Mouse (Mus musculus) erythroblast, embryonic 14.5 days (primary cell): ENCODE data around the gene Plxnb3. TPM values are rescaled to one million over a fixed set of nuclear protein-coding genes. Genes with fewer than 3 reads are reported as not detected.

ENCODE experiments used
- H3K27me3 ChIP-seq: 2 replicates; pipeline ENCODE4 v1.6.1; 2012; ENCODE audit warnings: inconsistent platforms; ENCODE audit not compliant: control insufficient read depth
- H3K36me3 ChIP-seq: 2 replicates; pipeline ENCODE4 v1.6.1; 2012; ENCODE audit warnings: mild to moderate bottlenecking, inconsistent platforms; ENCODE audit not compliant: control insufficient read depth
- H3K4me1 ChIP-seq: 2 replicates; pipeline ENCODE4 v1.6.1; 2012; ENCODE audit warnings: inconsistent platforms; ENCODE audit not compliant: control insufficient read depth
- H3K4me3 ChIP-seq: replicated peaks from 2 replicates; pipeline ENCODE3; 2012; ENCODE audit warnings: moderate library complexity, mild to moderate bottlenecking, inconsistent platforms
- H3K9me3 ChIP-seq: 2 replicates; pipeline ENCODE4 v1.6.1; 2012; ENCODE audit warnings: low read length, inconsistent platforms, mixed read lengths; ENCODE audit not compliant: control insufficient read depth
- GATA1 ChIP-seq: IDR thresholded peaks from 2 replicates; pipeline ENCODE4 v1.6.1; 2012; ENCODE audit warnings: low read length, inconsistent platforms, mixed read lengths
- TAL1 ChIP-seq: IDR thresholded peaks from 3 replicates; pipeline ENCODE4 v1.6.1; 2012; ENCODE audit warnings: low read length, inconsistent platforms, mixed read lengths
- polyA plus RNA-seq: library from polyadenylated mRNA; stranded (reverse); fragments of >175 nt; gene quantifications from 2 replicates; pipeline ENCODE4 v1.2.3, GENCODE M21; 2012

Gene Plxnb3
- polyA plus RNA-seq: not detected in 2 replicates

DNA sequence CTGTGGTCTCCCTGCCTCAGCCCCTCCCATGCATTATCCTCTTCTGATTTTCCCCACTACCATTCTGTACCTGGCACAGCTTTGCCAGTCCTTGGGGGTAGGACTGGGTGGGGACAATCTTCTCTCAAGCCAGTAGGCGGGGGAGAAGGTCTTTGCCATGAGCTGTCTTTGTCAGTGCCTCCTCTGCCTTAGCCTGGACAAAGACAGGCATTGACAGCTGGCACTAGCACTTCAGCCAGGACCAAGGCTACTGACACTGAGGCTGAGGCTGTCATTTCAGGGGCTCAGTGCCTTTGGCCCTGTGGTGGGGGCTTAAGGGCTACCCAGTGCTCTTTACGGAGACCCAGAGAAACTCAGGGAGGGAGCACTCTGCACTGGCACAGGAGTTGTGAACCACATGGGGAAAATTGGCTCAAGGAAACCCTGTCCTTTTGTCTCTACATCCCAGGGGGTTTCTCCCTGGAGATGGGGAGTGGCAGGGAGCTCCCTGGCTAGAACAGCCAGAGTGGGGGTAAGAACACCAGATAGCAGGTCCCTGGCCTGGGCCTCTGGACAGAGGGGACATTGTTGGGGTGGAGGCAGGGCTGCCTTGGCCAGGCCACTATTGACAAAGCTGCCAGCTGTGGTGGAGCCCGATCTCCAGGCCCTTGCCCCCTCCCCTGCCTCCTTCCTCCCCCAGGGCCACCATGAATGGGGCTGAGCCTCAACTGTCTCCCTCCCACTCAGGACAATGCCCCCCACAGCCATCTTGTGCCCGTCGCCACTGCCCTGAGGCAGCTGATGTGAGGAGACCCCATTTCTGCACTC, at the start of gene Plxnb3:
Gene Plxnb3 (plus strand): TSS at position 757 of the 807 bp plus-strand sequence.
- Histone ChIP-seq H3K36me3 (no peaks in the 10 kb centered on the region), H3K4me3 (no peak within 1 kb of the TSS), H3K4me1 (no peaks in the 10 kb centered on the region), H3K27me3 (peaks cover 5% of the 10 kb centered on the region; the same call in 1 of the 2 replicates), H3K9me3 (no peaks in the 10 kb centered on the region)
- no peak for TF ChIP-seq TAL1
- no peak for TF ChIP-seq GATA1

DNA sequence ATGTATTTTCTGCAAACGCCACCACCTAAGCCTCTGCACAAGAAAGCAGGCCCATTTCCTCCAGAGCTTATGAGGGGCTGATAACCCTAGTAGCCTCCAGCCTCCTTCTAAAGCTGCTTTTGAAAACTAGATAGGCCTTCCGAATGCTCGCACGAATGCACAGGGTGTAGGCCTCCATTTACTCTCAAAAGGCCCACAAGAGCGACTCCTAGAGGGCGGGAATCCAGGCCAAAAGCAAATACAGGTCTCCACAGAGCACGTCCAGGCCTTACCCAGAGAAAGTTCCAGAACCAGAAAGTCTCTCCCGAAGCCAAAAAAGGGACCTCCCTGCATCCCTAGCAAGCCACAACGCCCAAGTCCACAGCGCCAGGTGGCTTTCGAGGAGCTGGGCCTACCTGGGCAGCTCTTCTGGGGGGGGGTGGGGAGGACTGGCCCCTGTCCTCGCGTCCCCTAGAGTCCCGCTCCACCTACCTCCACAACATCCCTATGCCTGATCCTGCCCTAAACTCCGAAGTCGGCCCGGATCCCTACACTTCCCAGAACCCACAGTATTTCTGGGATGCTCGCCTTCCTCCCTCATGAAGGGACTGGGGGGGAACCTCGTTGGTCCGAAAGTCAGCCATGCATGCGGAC, 41.3 kb upstream of the Plxnb3 start:
- Histone ChIP-seq H3K27me3 (peaks cover 7% of the 10 kb centered on the region; the same call in 1 of the 2 replicates), H3K4me1 (peaks cover 46% of the 10 kb centered on the region), H3K9me3 (peaks cover 12% of the 10 kb centered on the region), H3K36me3 (peaks cover 34% of the 10 kb centered on the region), H3K4me3 (peak overlapping the region; percentile 85)
- no peak for TF ChIP-seq TAL1
- no peak for TF ChIP-seq GATA1

DNA sequence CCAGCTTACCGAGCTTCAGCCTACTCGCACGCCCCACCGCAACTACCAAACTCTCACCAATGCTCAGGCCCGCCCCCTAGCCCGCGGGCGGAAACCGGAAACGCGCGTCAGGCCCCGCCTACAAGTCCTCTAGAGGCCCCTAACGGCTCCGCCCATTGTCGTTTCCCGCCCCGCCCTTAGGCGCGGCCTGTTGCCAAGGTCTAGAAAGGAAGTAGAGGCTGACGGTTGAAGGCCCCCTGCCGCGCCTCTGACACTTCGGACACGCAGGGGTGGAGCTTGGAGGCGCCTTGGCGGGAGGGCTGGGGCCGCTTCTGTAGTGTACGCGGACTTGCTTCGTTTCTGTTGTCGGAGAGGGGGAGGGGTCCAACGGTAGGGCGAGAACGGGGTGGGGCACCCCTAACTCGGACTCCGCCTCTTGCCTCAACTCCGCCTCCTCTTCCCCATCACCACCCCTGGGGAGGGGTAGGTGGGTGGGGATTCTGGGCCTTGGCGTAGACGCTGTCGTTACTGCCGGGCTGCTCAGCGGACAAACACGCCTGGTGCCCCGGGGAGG, 40.7 kb upstream of the Plxnb3 start, which contains the start of the genes Bcap31 and Abcd1:
Gene Bcap31 (minus strand): TSS at position 67 of the 553 bp plus-strand sequence.
Gene Abcd1 (plus strand): TSS at position 489 of the 553 bp plus-strand sequence.
- Histone ChIP-seq H3K36me3 (peaks cover 32% of the 10 kb centered on the region), H3K4me1 (peaks cover 48% of the 10 kb centered on the region), H3K4me3 (peak within 1 kb of the TSS; percentile 85), H3K27me3 (peaks cover 7% of the 10 kb centered on the region; the same call in 1 of the 2 replicates), H3K9me3 (peaks cover 12% of the 10 kb centered on the region)
- TF ChIP-seq TAL1 (no peak), GATA1 (no peak)

- TF ChIP-seq TAL1 (no peak), GATA1 (no peak)
- H3K4me3 ChIP-seq: peak overlapping the region; percentile 85
- H3K36me3 ChIP-seq: peaks cover 26% of the 10 kb centered on the region
- H3K9me3 ChIP-seq: peaks cover 12% of the 10 kb centered on the region
- H3K4me1 ChIP-seq: peaks cover 48% of the 10 kb centered on the region
- peaks cover 7% of the 10 kb centered on the region; the same call in 1 of the 2 replicates for H3K27me3 ChIP-seq
Measured at GRCm38 (mm10) chrX:73716709-73717545, 40.0 kb upstream of the Plxnb3 start.

GRCm38 (mm10) chrX:73717667-73718066, 39.2 kb upstream of the Plxnb3 start:
- TF ChIP-seq GATA1 (no peak), TAL1 (no peak)
- peaks cover 48% of the 10 kb centered on the region for H3K4me1 ChIP-seq
- H3K4me3 ChIP-seq: peak overlapping the region; percentile 85
- peaks cover 12% of the 10 kb centered on the region for H3K9me3 ChIP-seq
- peaks cover 7% of the 10 kb centered on the region; the same call in 1 of the 2 replicates for H3K27me3 ChIP-seq
- peaks cover 19% of the 10 kb centered on the region for H3K36me3 ChIP-seq

DNA sequence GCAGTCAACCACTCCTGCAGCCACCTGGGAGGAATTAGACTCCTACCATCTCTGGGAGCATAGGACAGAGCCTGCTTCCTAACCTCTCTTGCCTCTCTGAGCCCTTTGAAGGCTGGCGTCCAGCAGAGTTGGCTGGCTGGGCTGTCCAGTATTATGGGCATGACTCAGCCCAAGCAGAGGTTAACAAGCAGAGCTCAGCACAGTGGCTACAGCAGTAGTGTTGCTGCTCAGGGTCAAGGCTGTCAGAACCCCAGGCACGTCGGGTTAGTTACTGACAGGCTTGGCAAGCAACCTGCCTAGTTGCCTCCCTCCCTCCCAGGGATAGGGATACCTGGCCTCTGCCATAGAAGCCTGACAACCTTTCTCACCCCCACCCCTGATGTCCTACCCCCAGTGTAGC, 38.6 kb upstream of the Plxnb3 start:
- TF ChIP-seq GATA1 (no peak), TAL1 (no peak)
- Histone ChIP-seq H3K4me3 (peak overlapping the region; percentile 85), H3K4me1 (peaks cover 48% of the 10 kb centered on the region), H3K9me3 (peaks cover 12% of the 10 kb centered on the region), H3K36me3 (peaks cover 16% of the 10 kb centered on the region), H3K27me3 (peaks cover 7% of the 10 kb centered on the region; the same call in 1 of the 2 replicates)

DNA sequence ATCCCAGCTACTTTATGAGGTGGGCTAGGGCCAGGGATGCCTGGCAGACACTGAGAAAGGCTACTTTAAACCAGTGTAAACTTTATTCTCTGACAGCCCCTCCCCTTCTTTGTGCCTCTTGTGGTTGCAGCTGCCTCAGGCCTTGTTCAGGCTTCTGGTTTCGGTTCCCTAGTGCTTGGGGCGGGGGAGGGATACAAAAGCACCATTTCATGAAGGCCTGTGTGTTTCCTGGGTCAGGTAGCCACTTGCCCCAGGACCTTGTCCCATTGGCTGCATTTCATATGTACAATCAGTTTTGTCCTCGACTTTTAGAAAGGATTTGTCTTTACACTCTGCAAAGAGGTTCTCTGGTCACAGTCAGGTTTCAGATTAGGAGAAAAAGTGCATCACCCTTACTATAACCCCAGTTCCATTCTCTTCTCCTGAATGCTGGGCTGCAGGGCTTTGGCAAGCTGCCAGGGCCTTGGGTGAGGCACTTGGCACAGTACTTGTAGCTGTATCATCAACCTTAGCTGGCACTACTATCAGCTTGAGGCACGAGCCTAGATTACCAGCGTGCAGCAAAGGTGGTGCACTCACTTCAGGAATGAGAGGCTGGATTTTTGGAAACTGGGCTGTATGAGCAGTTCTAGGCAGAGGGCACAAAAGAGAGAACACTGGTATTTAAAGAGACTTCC, 38.1 kb upstream of the Plxnb3 start:
- TF ChIP-seq GATA1 (no peak), TAL1 (no peak)
- H3K27me3 ChIP-seq: peaks cover 7% of the 10 kb centered on the region; the same call in 1 of the 2 replicates
- peaks cover 14% of the 10 kb centered on the region for H3K36me3 ChIP-seq
- peak overlapping the region; percentile 85 for H3K4me3 ChIP-seq
- H3K4me1 ChIP-seq: peaks cover 48% of the 10 kb centered on the region
- H3K9me3 ChIP-seq: peaks cover 12% of the 10 kb centered on the region

- TF ChIP-seq TAL1: no peak
- no peak for TF ChIP-seq GATA1
- peaks cover 22% of the 10 kb centered on the region for H3K36me3 ChIP-seq
- no peaks in the 10 kb centered on the region for H3K4me1 ChIP-seq
- no peaks in the 10 kb centered on the region for H3K9me3 ChIP-seq
- no peak overlapping the region for H3K4me3 ChIP-seq
- H3K27me3 ChIP-seq: no peaks in the 10 kb centered on the region
Measured at GRCm38 (mm10) chrX:73730908-73731307, 26.0 kb upstream of the Plxnb3 start.
